Mouse (Mus musculus): Measurements from ENCODE around the gene Krt32. TPM values are rescaled to one million over a fixed set of nuclear protein-coding genes. Genes with fewer than 3 reads are reported as not detected.

The Krt32 gene
- total and polyA plus RNA-seq, 3 experiments = not detected

- H3K9me3 ChIP-seq (replicated peaks; ENCODE audit: insufficient read depth, low read length) = no peaks in the 10 kb centered on the region
- H3K4me1 ChIP-seq (ENCODE audit: control insufficient read depth in 1 of 2, insufficient read depth in 2 of 2, low read length in 2 of 2) = no peaks in the 10 kb centered on the region
- H3K9ac ChIP-seq (ENCODE audit: control insufficient read depth, low read depth, low read length, poor library complexity, severe bottlenecking) = no peak overlapping the region
- TF ChIP-seq EP300 (IDR thresholded peaks at IDR 0.05; ENCODE audit: low read depth in 1 of 2, low read length in 2 of 2) (no peak), POLR2AphosphoS5 (IDR thresholded peaks at IDR 0.05; ENCODE audit: borderline replicate concordance, low read depth, low read length) (no peak), CHD2 (IDR thresholded peaks at IDR 0.05; ENCODE audit: low read length) (no peak), MEF2A (IDR thresholded peaks at IDR 0.05; ENCODE audit: extremely low read depth, insufficient replicate concordance, low read depth, low read length, poor library complexity, severe bottlenecking) (no peak), RAD21 (IDR thresholded peaks at IDR 0.05; ENCODE audit: low read depth, low read length) (no peak), BHLHE40 (IDR thresholded peaks at IDR 0.05; ENCODE audit: borderline replicate concordance, low read depth, low read length) (no peak), MAZ (IDR thresholded peaks at IDR 0.05; ENCODE audit: low read depth, low read length) (no peak), TCF12 (IDR thresholded peaks at IDR 0.05; ENCODE audit: low read depth, low read length) (no peak), POLR2A (IDR thresholded peaks at IDR 0.05; ENCODE audit: control insufficient read depth in 1 of 2, insufficient read depth in 1 of 2, low read depth in 1 of 2, low read length in 2 of 2, poor library complexity in 1 of 2) (no peak)
- H3K27ac ChIP-seq (ENCODE audit: control insufficient read depth, low read depth, low read length) = no peak overlapping the region
- H3K79me2 ChIP-seq (ENCODE audit: control insufficient read depth, insufficient read depth, low read length, poor library complexity) = no peaks in the 10 kb centered on the region
- H3K4me3 ChIP-seq (ENCODE audit: control insufficient read depth in 1 of 2, insufficient read depth in 1 of 2, low read depth in 2 of 2, low read length in 2 of 2) = no peak overlapping the region
- H3K36me3 ChIP-seq (ENCODE audit: control insufficient read depth in 1 of 2, insufficient read depth in 2 of 2, low read length in 2 of 2) = no peaks in the 10 kb centered on the region
- no peak for DNase-seq (ENCODE audit: low read depth, low spot score)
- no peaks in the 10 kb centered on the region for H3K27me3 ChIP-seq (ENCODE audit: control insufficient read depth in 1 of 2, insufficient read depth in 2 of 2, low read length in 2 of 2)
Measured at GRCm38 (mm10) chr11:100097819-100098218, 9.8 kb upstream of the Krt32 start.

- Histone ChIP-seq H3K27ac (ENCODE audit: control insufficient read depth, low read depth, low read length) (no peak within 1 kb of the TSS), H3K4me1 (ENCODE audit: control insufficient read depth in 1 of 2, insufficient read depth in 2 of 2, low read length in 2 of 2) (no peaks in the 10 kb centered on the region), H3K9me3 (replicated peaks; ENCODE audit: insufficient read depth, low read length) (no peaks in the 10 kb centered on the region), H3K27me3 (ENCODE audit: control insufficient read depth in 1 of 2, insufficient read depth in 2 of 2, low read length in 2 of 2) (no peaks in the 10 kb centered on the region), H3K9ac (ENCODE audit: control insufficient read depth, low read depth, low read length, poor library complexity, severe bottlenecking) (no peak within 1 kb of the TSS), H3K36me3 (ENCODE audit: control insufficient read depth in 1 of 2, insufficient read depth in 2 of 2, low read length in 2 of 2) (no peaks in the 10 kb centered on the region), H3K79me2 (ENCODE audit: control insufficient read depth, insufficient read depth, low read length, poor library complexity) (no peaks in the 10 kb centered on the region), H3K4me3 (ENCODE audit: control insufficient read depth in 1 of 2, insufficient read depth in 1 of 2, low read depth in 2 of 2, low read length in 2 of 2) (no peak within 1 kb of the TSS)
- TF ChIP-seq MYC (IDR thresholded peaks at IDR 0.05; ENCODE audit: low read depth, low read length) (no peak), HCFC1 (IDR thresholded peaks at IDR 0.05; ENCODE audit: low read depth, low read length) (no peak)
- no peak for DNase-seq (ENCODE audit: low read depth, low spot score)
Measured at GRCm38 (mm10) chr11:100096141-100096540, 8.1 kb upstream of the Krt32 start, which contains the start of gene Krt35. TSS of gene Krt35 (minus strand) at chr11:100096241.

GRCm38 (mm10) chr11:100088378-100089025 lies 476 bp upstream of the Krt32 start:
- Histone ChIP-seq H3K4me1 (ENCODE audit: control insufficient read depth in 1 of 2, insufficient read depth in 2 of 2, low read length in 2 of 2) (no peaks in the 10 kb centered on the region), H3K27me3 (ENCODE audit: control insufficient read depth in 1 of 2, insufficient read depth in 2 of 2, low read length in 2 of 2) (no peaks in the 10 kb centered on the region), H3K27ac (ENCODE audit: control insufficient read depth, low read depth, low read length) (no peak overlapping the region), H3K9me3 (replicated peaks; ENCODE audit: insufficient read depth, low read length) (no peaks in the 10 kb centered on the region), H3K36me3 (ENCODE audit: control insufficient read depth in 1 of 2, insufficient read depth in 2 of 2, low read length in 2 of 2) (no peaks in the 10 kb centered on the region), H3K9ac (ENCODE audit: control insufficient read depth, low read depth, low read length, poor library complexity, severe bottlenecking) (no peak overlapping the region), H3K4me3 (ENCODE audit: control insufficient read depth in 1 of 2, insufficient read depth in 1 of 2, low read depth in 2 of 2, low read length in 2 of 2) (no peak overlapping the region), H3K79me2 (ENCODE audit: control insufficient read depth, insufficient read depth, low read length, poor library complexity) (no peaks in the 10 kb centered on the region)
- TF ChIP-seq BHLHE40 (IDR thresholded peaks at IDR 0.05; ENCODE audit: borderline replicate concordance, low read depth, low read length) (no peak), ZNF384 (IDR thresholded peaks at IDR 0.05; ENCODE audit: low read depth, low read length) (no peak), MEF2A (IDR thresholded peaks at IDR 0.05; ENCODE audit: extremely low read depth, insufficient replicate concordance, low read depth, low read length, poor library complexity, severe bottlenecking) (no peak), NRF1 (IDR thresholded peaks at IDR 0.05; ENCODE audit: insufficient read depth, low read depth, low read length, poor library complexity, severe bottlenecking) (no peak), MAX (IDR thresholded peaks at IDR 0.05; ENCODE audit: low read length) (no peak)
- no peak for DNase-seq (ENCODE audit: low read depth, low spot score)

Data from MEL (cell line).